Mouse (Mus musculus) thymus, postnatal 36 days (tissue): ENCODE measurements at regions not wholly inside any gene's neighbourhood (a gene's known extent, or its start where the extent isn't known, plus 50 kb on each side); places are given as distances from the start of the nearest gene placed in this dataset.

Source experiments
- DNase-seq, 2 experiments: peaks; one replicate each; pipeline ENCODE4 v3.0.0; 2022; ENCODE audit warnings: mixed read lengths in 2 of 2

GRCm38 (mm10) chr6:145310601-145311000, 60.6 kb upstream of the Kras start:
- no peak for DNase-seq

GRCm38 (mm10) chr6:145309025-145309424, 59.0 kb upstream of the Kras start:
- no peak for DNase-seq

- DNase-seq = no peak
Observed at GRCm38 (mm10) chr6:145307237-145307636, 57.2 kb upstream of the Kras start.

GRCm38 (mm10) chr6:145306331-145307124, 56.5 kb upstream of the Kras start:
- peak; percentile 44 to 65 for DNase-seq

- no peak for DNase-seq
Observed at GRCm38 (mm10) chr6:145305669-145306068, 55.6 kb upstream of the Kras start.

- peak; percentile 72 to 79 for DNase-seq
Observed at GRCm38 (mm10) chr6:145303641-145304070, 53.6 kb upstream of the Kras start.

GRCm38 (mm10) chr6:145302907-145303640, 53.0 kb upstream of the Kras start:
- peak; percentile 18 to 34 for DNase-seq

GRCm38 (mm10) chr6:145302105-145302504, 52.1 kb upstream of the Kras start:
- no peak for DNase-seq

- no peak for DNase-seq
Observed at GRCm38 (mm10) chr6:145300266-145300858, 50.3 kb upstream of the Kras start.
